8 mouse cellular contexts compared by ENCODE assay signal in genomic region chrX:38455474-38455873, GRCm38 (mm10). TPM values are rescaled to one million over a fixed set of nuclear protein-coding genes. Genes with fewer than 3 reads are reported as not detected.
DNase-seq lines count a peak whose midpoint lies in the region; ATAC-seq and TF ChIP-seq lines count a peak whose summit lies in the region.

No protein-coding gene starts in this region.

- H3K36me3 ChIP-seq in heart, embryonic 15.5 days: no peaks in the 10 kb centered on the region
- peaks cover 30% of the 10 kb centered on the region for H3K36me3 ChIP-seq in G1E (replicated peaks)
- H3K36me3 ChIP-seq in hindbrain, embryonic 12.5 days: peaks cover under 1% of the 10 kb centered on the region; the same call in 1 of the 2 replicates
- peaks cover 2% of the 10 kb centered on the region; the same call in 1 of the 2 replicates for H3K36me3 ChIP-seq in midbrain, embryonic 13.5 days

- peak overlapping the region; percentile 85 for H3K27ac ChIP-seq in heart, embryonic 15.5 days
- H3K27ac ChIP-seq in hindbrain, embryonic 12.5 days: no peak overlapping the region
- H3K27ac ChIP-seq in midbrain, embryonic 13.5 days: no peak overlapping the region

- H3K4me1 ChIP-seq in heart, embryonic 15.5 days (replicated peaks): 0 out of 2 replicates have a peak, but pooled peaks cover 7% of the 10 kb centered on the region
- peaks cover 3% of the 10 kb centered on the region for H3K4me1 ChIP-seq in G1E (ENCODE audit: insufficient read depth, low read depth, low read length)
- H3K4me1 ChIP-seq in hindbrain, embryonic 12.5 days: 0 out of 2 replicates have a peak, but pooled peaks cover 2% of the 10 kb centered on the region
- H3K4me1 ChIP-seq in midbrain, embryonic 13.5 days (replicated peaks): peaks cover 4% of the 10 kb centered on the region

- DNase-seq in heart, postnatal 14 days: no peak
- DNase-seq in G1E (ENCODE audit: low spot score): no peak
- no peak for DNase-seq in ovary, postnatal 10 days (ENCODE audit: low spot score)
- no peak for DNase-seq in thymus, adult 18-20 months
- no peak for DNase-seq in left cerebral cortex, postnatal 4 days

- 15% methylated on average over 7 of the region's 7 CpGs for WGBS in heart, embryonic 15.5 days
- 24% methylated on average over 7 of the region's 7 CpGs for WGBS in hindbrain, embryonic 12.5 days
- WGBS in midbrain, embryonic 13.5 days: 26% methylated on average over 7 of the region's 7 CpGs

- no peaks in the 10 kb centered on the region for H3K9me3 ChIP-seq in heart, embryonic 15.5 days (replicated peaks)
- H3K9me3 ChIP-seq in G1E (replicated peaks): no peaks in the 10 kb centered on the region
- H3K9me3 ChIP-seq in hindbrain, embryonic 12.5 days (replicated peaks): no peaks in the 10 kb centered on the region
- no peaks in the 10 kb centered on the region for H3K9me3 ChIP-seq in midbrain, embryonic 13.5 days

- H3K27me3 ChIP-seq in heart, embryonic 15.5 days: no peaks in the 10 kb centered on the region
- H3K27me3 ChIP-seq in G1E (ENCODE audit: insufficient read depth, low read length): no peaks in the 10 kb centered on the region
- H3K27me3 ChIP-seq in hindbrain, embryonic 12.5 days: no peaks in the 10 kb centered on the region
- no peaks in the 10 kb centered on the region for H3K27me3 ChIP-seq in midbrain, embryonic 13.5 days

- peak overlapping the region; percentile 66 for H3K9ac ChIP-seq in heart, embryonic 15.5 days
- H3K9ac ChIP-seq in hindbrain, embryonic 12.5 days: peak overlapping the region; percentile 69
- H3K9ac ChIP-seq in midbrain, embryonic 13.5 days (replicated peaks): peak overlapping the region; percentile 71

- no peak for TF ChIP-seq CTCF in G1E (IDR thresholded peaks at IDR 0.05; ENCODE audit: low read depth, low read length)

- no peak; the same call in 1 of the 2 replicates for ATAC-seq in heart, embryonic 15.5 days (replicated peaks; ENCODE audit: insufficient number of reproducible peaks, insufficient read depth, low FRiP score, low read depth)
- ATAC-seq in G1E (ENCODE audit: extremely low read depth, insufficient number of reproducible peaks, low FRiP score, poor library complexity, severe bottlenecking): no peak
- no peak for ATAC-seq in hindbrain, embryonic 12.5 days (ENCODE audit: low FRiP score)
- peak; percentile 21; the same call in 1 of the 2 replicates for ATAC-seq in midbrain, embryonic 13.5 days

- intact Hi-C loops in heart, postnatal 14 days (cut with DNase I): no loop called here
- intact Hi-C loops in left cerebral cortex, postnatal 4 days (cut with DNase I): no loop called here

- H3K4me3 ChIP-seq in heart, embryonic 15.5 days: peak overlapping the region; percentile 66
- peak overlapping the region; percentile 75 for H3K4me3 ChIP-seq in G1E (ENCODE audit: low read depth, low read length)
- H3K4me3 ChIP-seq in hindbrain, embryonic 12.5 days: peak overlapping the region; percentile 61
- peak overlapping the region; percentile 59 for H3K4me3 ChIP-seq in midbrain, embryonic 13.5 days (replicated peaks)

- H3K4me2 ChIP-seq in heart, embryonic 15.5 days: peak overlapping the region; percentile 57
- peak overlapping the region; percentile 60 for H3K4me2 ChIP-seq in hindbrain, embryonic 12.5 days (replicated peaks)
- H3K4me2 ChIP-seq in midbrain, embryonic 13.5 days (replicated peaks): peak overlapping the region; percentile 60

RNA-seq across cellular contexts. Expression of gene Lamp2, which starts 0.8 kb away (rescaled TPM):
- polyA plus RNA-seq in heart, embryonic 15.5 days (2015; fragmentation: Nextera tagmentation; extraction: Ambion mirVana): 133 and 143 TPM in 2 replicates
- 100 to 1,000 TPM; 133 to 137 TPM for total RNA-seq in heart, postnatal 14 days (2021)
- 355 and 405 TPM in 2 replicates for total RNA-seq in G1E (2014; fragmentation: Nextera tagmentation)
- total RNA-seq in G1E (2017): 241 and 270 TPM in 2 replicates
- 6.3 and 9.3 TPM in 2 replicates for polyA plus RNA-seq in G1E (2012)
- 82.8 and 88.4 TPM in 2 replicates for polyA plus RNA-seq in hindbrain, embryonic 12.5 days (2016; fragmentation: Nextera tagmentation; extraction: Ambion mirVana)
- polyA plus RNA-seq in midbrain, embryonic 13.5 days (2015; fragmentation: Nextera tagmentation; extraction: Ambion mirVana): 53.8 and 56.4 TPM in 2 replicates
- 10 to 100 TPM; 47.4 to 49.7 TPM for total RNA-seq in left cerebral cortex, postnatal 4 days (2021)
